Mouse (Mus musculus) hindbrain, embryonic 12.5 days (tissue): ENCODE measurements around the gene Ranbp1. TPM values are rescaled to one million over a fixed set of nuclear protein-coding genes. Genes with fewer than 3 reads are reported as not detected.
A peak's percentile ranks its signal among the peaks of the same experiment; 100 is the strongest.

Experiments
- ATAC-seq: fragments of 200-750 bp; cut with Nextera tagmentation; 2 replicates; pipeline ENCODE4 v1.8.0; 2017; ENCODE audit warnings: moderate TSS enrichment; ENCODE audit not compliant: low FRiP score
- H3K27ac ChIP-seq: fragments of 300-500 bp; sonication (generic); 2 replicates; pipeline ENCODE4 v1.5.1; 2016; ENCODE audit warnings: mild to moderate bottlenecking
- H3K27me3 ChIP-seq: fragments of 300-500 bp; sonication (generic); 2 replicates; pipeline ENCODE4 v1.6.1; 2016; ENCODE audit warnings: mild to moderate bottlenecking
- H3K36me3 ChIP-seq: fragments of 300-500 bp; sonication (generic); 2 replicates; pipeline ENCODE4 v1.6.1; 2016; ENCODE audit warnings: mild to moderate bottlenecking
- H3K4me1 ChIP-seq: fragments of 300-500 bp; sonication (generic); 2 replicates; pipeline ENCODE4 v1.6.1; 2016
- H3K4me2 ChIP-seq: fragments of 300-500 bp; sonication (generic); replicated peaks from 2 replicates; pipeline ENCODE4 v1.6.1; 2016; ENCODE audit warnings: mild to moderate bottlenecking
- H3K4me3 ChIP-seq: fragments of 300-500 bp; sonication (generic); 2 replicates; pipeline ENCODE4 v1.5.1; 2016; ENCODE audit warnings: mild to moderate bottlenecking
- H3K9ac ChIP-seq: fragments of 300-500 bp; sonication (generic); 2 replicates; pipeline ENCODE4 v1.6.1; 2016; ENCODE audit warnings: mild to moderate bottlenecking, moderate library complexity
- H3K9me3 ChIP-seq: fragments of 300-500 bp; sonication (generic); replicated peaks from 2 replicates; pipeline ENCODE4 v1.6.1; 2016; ENCODE audit warnings: mild to moderate bottlenecking
- WGBS: fragments of 180-500 bp; shearing (Covaris S2); methylation state at CpG from one replicate; pipeline ENCODE4 v1.1.7; 2016; 5-methylcytosine and 5-hydroxymethylcytosine counted together
- polyA plus RNA-seq: library from polyadenylated mRNA; unstranded; fragments of >200 nt; fragmentation: Nextera tagmentation; extraction: Ambion mirVana; gene quantifications from 2 replicates; pipeline ENCODE4 v1.2.1, GENCODE M21; 2016

Ranbp1 gene
- polyA plus RNA-seq, 1 experiment from 2014 or later, result 675 TPM

DNA sequence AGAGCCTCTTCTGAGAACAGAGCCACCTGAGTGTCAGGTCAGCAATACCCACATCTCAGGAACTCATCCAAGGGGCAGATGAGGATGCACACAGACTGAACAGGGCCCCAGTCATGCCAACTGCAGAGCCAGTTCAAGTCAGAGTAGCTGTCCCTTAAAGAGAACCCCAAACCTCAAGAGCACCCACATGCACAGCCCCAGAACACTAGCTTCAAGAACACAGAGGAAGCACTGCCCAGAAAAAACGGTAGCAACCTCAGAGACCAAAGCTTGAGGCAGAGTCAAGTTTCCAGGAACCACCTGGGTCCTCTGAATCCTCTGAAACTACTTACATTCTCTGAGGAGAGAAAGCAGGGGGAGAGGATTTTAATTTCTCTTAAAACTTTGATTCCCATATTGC is 15.1 kb downstream of the Ranbp1 start:
- H3K36me3 ChIP-seq, result peaks cover 8% of the 10 kb centered on the region; the same call in 1 of the 2 replicates
- no peak overlapping the region for H3K27ac ChIP-seq
- peaks cover 40% of the 10 kb centered on the region for H3K4me1 ChIP-seq
- 71% methylated on average over 1 of the region's 1 CpGs for WGBS
- peak overlapping the region; percentile 87; the same call in 1 of the 2 replicates for H3K4me3 ChIP-seq
- no peak for ATAC-seq
- 0 out of 2 replicates have a peak overlapping the region, but pooled peaks have one; percentile 97 for H3K9ac ChIP-seq
- H3K4me2 ChIP-seq, result peak overlapping the region; percentile 78
- no peaks in the 10 kb centered on the region for H3K27me3 ChIP-seq
- H3K9me3 ChIP-seq, result no peaks in the 10 kb centered on the region

DNA sequence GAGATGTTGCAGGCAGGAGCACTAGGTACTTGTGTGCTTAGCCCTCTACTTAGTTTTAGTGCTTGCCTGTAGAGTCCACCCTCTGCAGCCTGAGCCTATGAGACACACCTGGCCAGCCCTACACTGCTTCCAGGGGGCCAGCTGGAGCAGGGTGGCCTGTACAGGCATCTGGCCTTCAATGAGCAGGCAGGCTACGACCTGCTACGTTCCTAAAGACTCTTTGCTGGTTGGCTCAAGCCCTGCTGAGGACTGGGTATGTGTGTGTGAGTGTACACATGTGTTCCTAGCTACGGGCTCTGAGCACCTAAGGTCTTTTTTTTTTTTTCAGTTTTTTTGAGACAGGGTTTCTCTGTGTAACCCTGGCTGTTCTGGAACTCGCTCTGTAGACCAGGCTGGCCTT is 17.1 kb downstream of the Ranbp1 start:
- Histone ChIP-seq H3K9ac (no peak overlapping the region), H3K4me2 (no peak overlapping the region), H3K9me3 (no peaks in the 10 kb centered on the region), H3K27me3 (no peaks in the 10 kb centered on the region), H3K27ac (no peak overlapping the region), H3K4me3 (no peak overlapping the region), H3K36me3 (peaks cover 19% of the 10 kb centered on the region), H3K4me1 (peaks cover 38% of the 10 kb centered on the region)
- no peak for ATAC-seq
- WGBS, result 89% methylated on average over 4 of the region's 4 CpGs

DNA sequence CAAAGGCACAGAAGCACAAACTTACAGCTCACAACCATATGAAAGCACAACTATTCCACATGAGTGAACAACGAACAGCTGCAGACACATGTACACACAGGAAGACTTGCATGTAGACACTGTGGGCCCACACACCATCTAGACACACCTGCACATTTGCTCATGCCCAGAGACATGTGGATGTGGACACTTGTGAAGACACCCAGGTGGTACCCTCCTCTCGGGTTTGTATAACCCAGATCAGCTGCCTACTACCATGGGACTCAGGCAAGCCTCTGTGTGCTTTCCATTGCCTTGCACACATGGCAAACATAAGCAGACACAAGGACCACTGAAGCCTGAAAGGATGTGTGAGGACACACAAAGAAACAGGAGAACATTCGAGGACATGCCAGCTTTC is 17.5 kb downstream of the Ranbp1 start:
- 83% methylated on average over 3 of the region's 3 CpGs for WGBS
- no peak overlapping the region for H3K4me3 ChIP-seq
- ATAC-seq, result no peak
- no peak overlapping the region for H3K27ac ChIP-seq
- H3K9me3 ChIP-seq, result no peaks in the 10 kb centered on the region
- peaks cover 34% of the 10 kb centered on the region for H3K4me1 ChIP-seq
- H3K4me2 ChIP-seq, result no peak overlapping the region
- H3K27me3 ChIP-seq, result no peaks in the 10 kb centered on the region
- H3K9ac ChIP-seq, result no peak overlapping the region
- H3K36me3 ChIP-seq, result peaks cover 23% of the 10 kb centered on the region

DNA sequence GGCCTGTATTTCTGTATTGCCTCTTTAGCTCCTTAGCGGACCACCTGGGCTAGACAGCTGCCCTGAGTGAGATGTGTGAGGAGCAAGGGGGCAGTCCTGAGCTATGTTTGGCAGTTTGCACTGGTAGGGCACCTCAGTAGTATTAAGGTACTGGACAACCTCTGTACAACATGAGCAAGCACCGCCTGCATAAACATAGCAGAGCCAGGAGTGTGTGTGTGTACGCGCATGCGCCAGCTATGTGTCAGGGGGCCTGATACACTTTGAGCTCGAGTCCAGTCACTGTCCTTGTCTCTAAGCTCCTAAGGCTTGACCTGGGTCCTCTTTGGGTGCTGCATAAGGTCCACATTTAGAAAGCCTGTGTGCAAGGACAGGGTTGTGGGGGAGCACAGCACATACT is 17.9 kb downstream of the Ranbp1 start:
- peaks cover 30% of the 10 kb centered on the region for H3K4me1 ChIP-seq
- no peaks in the 10 kb centered on the region for H3K27me3 ChIP-seq
- H3K27ac ChIP-seq, result no peak overlapping the region
- H3K4me2 ChIP-seq, result no peak overlapping the region
- H3K4me3 ChIP-seq, result no peak overlapping the region
- no peaks in the 10 kb centered on the region for H3K9me3 ChIP-seq
- 97% methylated on average over 6 of the region's 6 CpGs for WGBS
- H3K9ac ChIP-seq, result no peak overlapping the region
- peaks cover 27% of the 10 kb centered on the region for H3K36me3 ChIP-seq
- no peak for ATAC-seq

DNA sequence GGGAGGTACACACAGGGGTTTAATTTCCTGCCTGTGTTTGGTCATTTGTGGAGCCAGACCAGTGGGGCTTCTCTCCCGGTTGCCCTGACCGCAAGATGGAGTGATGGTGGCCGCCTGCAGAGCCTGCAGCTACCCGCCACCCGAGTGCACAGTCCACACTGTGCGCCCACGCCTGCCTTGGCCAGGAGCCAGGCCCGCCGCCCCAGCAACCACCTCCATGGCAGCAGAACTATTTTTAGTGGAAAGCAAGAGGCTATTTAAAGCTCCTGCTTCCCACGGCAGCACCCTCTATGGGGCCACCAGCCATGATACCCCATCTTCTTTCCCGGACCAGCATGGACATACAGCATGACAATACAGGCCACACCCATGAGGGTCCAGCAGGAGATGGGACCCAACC is 18.9 kb downstream of the Ranbp1 start:
- Histone ChIP-seq H3K4me1 (peaks cover 28% of the 10 kb centered on the region), H3K27me3 (no peaks in the 10 kb centered on the region), H3K9ac (peak overlapping the region; percentile 32; the same call in 1 of the 2 replicates), H3K27ac (peak overlapping the region; percentile 40; the same call in 1 of the 2 replicates), H3K4me3 (no peak overlapping the region), H3K36me3 (peaks cover 37% of the 10 kb centered on the region), H3K9me3 (no peaks in the 10 kb centered on the region), H3K4me2 (no peak overlapping the region)
- WGBS, result 80% methylated on average over 11 of the region's 11 CpGs
- no peak for ATAC-seq

DNA sequence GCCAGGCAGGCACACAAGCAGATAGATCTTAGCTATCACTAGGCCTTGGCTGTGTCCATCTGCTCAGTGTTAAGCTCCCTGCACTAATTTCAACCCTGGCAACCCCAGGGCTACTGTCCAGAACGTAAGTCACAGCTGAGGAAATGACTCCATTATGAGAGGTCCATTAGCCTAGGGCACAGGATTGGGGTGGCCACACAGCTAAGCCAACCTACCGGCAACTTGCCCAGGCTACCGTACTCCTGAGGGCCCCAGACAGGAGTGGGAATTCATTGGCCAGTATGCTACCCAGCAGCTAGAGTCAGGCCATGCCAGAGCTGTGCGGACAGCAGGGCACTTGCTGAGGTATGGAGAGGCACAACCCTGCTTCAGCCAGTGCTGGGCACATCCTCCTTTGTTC is 19.7 kb downstream of the Ranbp1 start:
- peaks cover 23% of the 10 kb centered on the region for H3K4me1 ChIP-seq
- H3K27me3 ChIP-seq, result no peaks in the 10 kb centered on the region
- no peak overlapping the region for H3K4me2 ChIP-seq
- no peak overlapping the region for H3K9ac ChIP-seq
- WGBS, result 87% methylated on average over 4 of the region's 4 CpGs
- no peak for ATAC-seq
- H3K9me3 ChIP-seq, result no peaks in the 10 kb centered on the region
- H3K4me3 ChIP-seq, result no peak overlapping the region
- no peak overlapping the region for H3K27ac ChIP-seq
- H3K36me3 ChIP-seq, result peaks cover 45% of the 10 kb centered on the region

DNA sequence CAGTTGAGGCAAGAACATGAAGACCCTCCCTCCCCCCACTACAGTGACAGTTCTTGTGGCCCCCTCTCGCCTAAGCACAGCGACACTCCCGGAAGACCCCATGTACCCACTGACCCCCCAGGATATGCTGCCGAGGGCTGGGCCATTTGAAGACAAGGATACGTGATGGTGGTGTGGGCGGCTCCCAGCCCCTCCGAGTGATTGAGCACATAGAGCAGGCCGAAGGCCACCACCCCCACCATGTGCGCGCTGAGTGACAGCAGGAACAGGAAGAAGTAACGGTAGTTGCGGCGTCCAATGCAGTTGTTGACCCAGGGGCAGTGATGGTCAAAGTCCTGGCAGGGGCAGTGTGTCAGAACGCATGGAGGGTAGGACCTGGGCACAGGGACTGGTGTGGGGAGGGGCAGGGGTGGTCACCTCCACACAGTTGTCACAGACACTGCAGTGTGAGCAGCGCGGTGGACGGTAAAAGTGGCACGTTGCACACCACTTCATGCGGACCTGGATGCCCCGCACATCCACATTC is 20.6 kb downstream of the Ranbp1 start:
- Histone ChIP-seq H3K27ac (no peak overlapping the region), H3K4me3 (no peak overlapping the region), H3K27me3 (no peaks in the 10 kb centered on the region), H3K9me3 (no peaks in the 10 kb centered on the region), H3K4me2 (no peak overlapping the region), H3K36me3 (peaks cover 54% of the 10 kb centered on the region), H3K9ac (no peak overlapping the region), H3K4me1 (peaks cover 14% of the 10 kb centered on the region)
- no peak for ATAC-seq
- 92% methylated on average over 20 of the region's 20 CpGs for WGBS

DNA sequence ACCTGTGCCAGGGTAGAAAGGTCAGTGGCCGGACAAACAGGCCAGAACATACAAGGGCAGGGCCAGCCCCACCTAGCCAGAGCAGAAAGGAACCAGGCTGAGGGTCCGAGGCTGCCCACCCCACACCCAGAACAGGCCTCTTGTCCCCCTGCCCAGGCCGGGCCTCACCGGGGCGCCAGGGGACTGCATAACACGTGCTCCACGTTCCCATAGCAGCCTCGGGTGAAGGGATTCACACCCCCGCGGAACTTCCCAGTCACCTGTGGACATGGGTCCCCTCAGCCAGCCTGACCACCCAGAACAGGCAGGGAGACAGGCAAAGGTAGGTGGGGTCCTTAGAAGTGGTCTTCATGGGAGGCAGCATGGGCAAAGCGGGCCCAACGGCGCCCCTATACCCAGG is 21.3 kb downstream of the Ranbp1 start:
- Histone ChIP-seq H3K27ac (no peak overlapping the region), H3K9me3 (no peaks in the 10 kb centered on the region), H3K4me2 (no peak overlapping the region), H3K9ac (no peak overlapping the region), H3K36me3 (peaks cover 60% of the 10 kb centered on the region), H3K4me3 (no peak overlapping the region), H3K27me3 (no peaks in the 10 kb centered on the region), H3K4me1 (peaks cover 13% of the 10 kb centered on the region)
- 94% methylated on average over 13 of the region's 13 CpGs for WGBS
- no peak for ATAC-seq

DNA sequence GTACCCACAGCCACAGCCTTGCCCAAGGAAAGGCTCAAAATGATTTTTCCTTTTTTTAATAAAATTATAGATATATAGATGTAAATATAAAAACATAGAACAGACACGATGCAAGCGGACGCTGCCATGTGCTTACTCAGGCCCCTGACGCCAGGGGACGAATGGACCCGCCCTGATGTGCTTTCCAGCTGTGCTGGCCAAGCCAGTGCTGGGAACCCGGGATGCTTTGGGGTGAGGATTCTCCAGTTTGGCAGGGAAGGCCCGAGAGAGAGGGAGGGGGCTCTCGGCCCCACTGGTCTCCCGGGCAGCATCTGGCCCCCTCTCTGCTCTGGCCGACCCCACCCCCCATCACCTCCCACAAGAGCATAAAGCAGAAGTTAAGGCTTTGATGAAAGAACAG is 26.3 kb downstream of the Ranbp1 start:
- peaks cover 12% of the 10 kb centered on the region for H3K4me1 ChIP-seq
- no peak overlapping the region for H3K4me3 ChIP-seq
- no peaks in the 10 kb centered on the region for H3K27me3 ChIP-seq
- 81% methylated on average over 11 of the region's 11 CpGs for WGBS
- H3K9ac ChIP-seq, result no peak overlapping the region
- H3K27ac ChIP-seq, result no peak overlapping the region
- H3K4me2 ChIP-seq, result no peak overlapping the region
- ATAC-seq, result no peak
- H3K36me3 ChIP-seq, result peaks cover 56% of the 10 kb centered on the region
- H3K9me3 ChIP-seq, result no peaks in the 10 kb centered on the region

DNA sequence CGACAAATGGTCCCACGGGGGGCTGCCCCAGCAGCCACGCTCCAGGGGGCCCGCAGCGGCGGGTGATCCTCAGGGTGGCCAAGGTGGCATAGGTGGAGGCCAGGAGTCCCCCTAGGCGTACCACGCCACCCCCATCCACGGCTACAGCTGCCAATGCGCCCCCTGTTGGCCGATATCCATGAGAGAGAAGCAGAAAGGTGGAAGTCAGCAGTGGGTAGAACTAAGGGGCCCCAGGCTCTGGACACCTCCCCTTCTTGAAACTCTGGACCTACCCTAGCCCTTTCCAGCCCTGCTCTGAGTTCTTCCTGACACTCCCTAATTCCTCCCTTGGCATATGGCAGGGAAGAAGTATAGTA is 27.0 kb downstream of the Ranbp1 start:
- WGBS, result 78% methylated on average over 11 of the region's 11 CpGs
- peaks cover 50% of the 10 kb centered on the region for H3K36me3 ChIP-seq

DNA sequence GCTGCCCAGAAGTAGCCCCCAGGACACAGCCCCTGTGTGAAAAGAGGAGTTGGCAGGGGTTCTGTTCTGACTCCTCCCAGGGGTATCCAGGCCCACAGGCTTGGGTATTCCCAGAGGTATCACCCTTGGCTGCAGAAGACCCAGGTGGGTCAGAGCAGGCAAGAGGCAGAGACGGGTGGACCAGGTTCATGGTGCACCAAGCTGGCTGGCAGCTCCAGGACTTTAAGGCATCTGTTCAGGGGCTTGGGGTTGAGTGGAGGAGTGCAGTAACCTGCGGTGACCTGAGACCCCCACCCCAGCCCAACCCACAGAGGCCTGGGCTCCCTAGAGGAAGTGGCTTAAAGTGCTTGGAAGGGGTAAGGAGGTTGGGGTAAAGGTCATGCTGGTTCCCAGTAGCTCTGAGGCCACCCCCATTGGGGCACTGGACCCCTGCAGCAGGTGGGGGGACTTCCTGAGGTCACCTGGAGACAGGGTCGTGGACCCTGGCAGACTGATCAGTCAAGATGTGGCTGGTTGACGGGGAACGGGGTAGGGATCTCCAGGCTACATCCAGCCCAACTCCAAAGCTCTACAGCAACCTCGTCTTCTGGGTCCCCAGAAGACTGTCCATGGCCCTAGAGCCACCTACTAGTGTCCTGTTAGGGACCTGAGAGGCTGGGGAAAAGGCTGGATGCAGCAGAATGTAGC is 27.5 kb downstream of the Ranbp1 start:
- Histone ChIP-seq H3K9me3 (no peaks in the 10 kb centered on the region), H3K9ac (no peak overlapping the region), H3K27me3 (no peaks in the 10 kb centered on the region), H3K4me2 (no peak overlapping the region), H3K4me1 (peaks cover 13% of the 10 kb centered on the region), H3K36me3 (peaks cover 45% of the 10 kb centered on the region), H3K27ac (no peak overlapping the region), H3K4me3 (no peak overlapping the region)
- 95% methylated on average over 6 of the region's 6 CpGs for WGBS
- ATAC-seq, result no peak

More for the DNA sequence above, 27.0 kb downstream of the Ranbp1 start:
- H3K9ac ChIP-seq, result no peak overlapping the region
- no peaks in the 10 kb centered on the region for H3K9me3 ChIP-seq
- H3K4me1 ChIP-seq, result peaks cover 12% of the 10 kb centered on the region
- H3K4me3 ChIP-seq, result no peak overlapping the region
- no peak overlapping the region for H3K27ac ChIP-seq
- H3K27me3 ChIP-seq, result no peaks in the 10 kb centered on the region
- no peak overlapping the region for H3K4me2 ChIP-seq
- no peak for ATAC-seq

DNA sequence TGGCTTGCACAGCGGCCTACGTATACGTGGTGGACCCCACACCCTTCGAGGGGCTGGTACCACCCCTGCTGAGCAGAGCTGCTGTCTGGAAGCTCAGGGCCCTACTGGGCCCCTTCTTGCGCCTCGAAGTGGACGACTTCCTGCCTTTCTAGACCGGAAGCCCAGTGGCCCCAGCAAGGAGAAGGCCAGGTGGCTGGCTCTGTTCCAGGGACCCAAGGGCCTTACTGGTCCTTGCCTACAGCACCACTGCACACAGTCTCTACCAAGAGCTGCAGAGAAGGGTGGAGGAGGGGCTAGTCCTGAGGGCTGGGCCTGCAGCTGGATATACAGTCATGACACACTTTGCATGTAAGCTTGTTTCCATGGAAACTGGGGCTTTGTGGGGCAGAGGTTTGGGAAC is 28.5 kb downstream of the Ranbp1 start:
- no peak overlapping the region for H3K4me3 ChIP-seq
- no peaks in the 10 kb centered on the region for H3K9me3 ChIP-seq
- peaks cover 35% of the 10 kb centered on the region for H3K36me3 ChIP-seq
- ATAC-seq, result no peak
- no peak overlapping the region for H3K4me2 ChIP-seq
- no peak overlapping the region for H3K9ac ChIP-seq
- WGBS, result 61% methylated on average over 8 of the region's 8 CpGs
- H3K4me1 ChIP-seq, result peaks cover 21% of the 10 kb centered on the region
- H3K27me3 ChIP-seq, result no peaks in the 10 kb centered on the region
- H3K27ac ChIP-seq, result peak overlapping the region; percentile 19; the same call in 1 of the 2 replicates

DNA sequence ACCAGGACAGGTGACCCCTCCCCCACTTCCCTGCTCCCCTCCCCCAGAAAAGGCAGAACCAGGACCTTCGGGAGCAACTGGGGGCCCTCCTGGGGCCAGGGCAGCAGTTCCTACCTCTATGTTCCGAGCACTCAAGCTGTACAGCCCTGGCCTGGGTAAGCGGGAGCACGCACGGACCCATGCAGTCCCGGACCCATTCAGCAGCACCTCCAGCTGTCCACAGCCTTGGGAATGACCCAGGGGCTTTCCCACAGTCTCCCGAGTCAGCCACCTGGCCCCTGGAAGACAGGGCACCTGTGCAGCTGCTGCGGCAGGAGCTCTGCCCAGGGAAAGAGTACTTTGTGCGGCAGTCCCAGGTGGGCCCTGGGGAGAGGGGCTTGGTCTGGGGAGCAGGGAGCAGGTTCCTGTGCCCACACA is 29.9 kb downstream of the Ranbp1 start:
- Histone ChIP-seq H3K9ac (no peak overlapping the region), H3K27me3 (no peaks in the 10 kb centered on the region), H3K36me3 (peaks cover 20% of the 10 kb centered on the region), H3K9me3 (no peaks in the 10 kb centered on the region), H3K4me1 (peaks cover 35% of the 10 kb centered on the region), H3K4me2 (no peak overlapping the region), H3K27ac (no peak overlapping the region), H3K4me3 (no peak overlapping the region)
- no peak for ATAC-seq
- WGBS, result 83% methylated on average over 9 of the region's 9 CpGs
